Mouse (Mus musculus) layer of hippocampus, postnatal 14 days (tissue): ENCODE results near the gene Nrxn3. TPM values are rescaled to one million over a fixed set of nuclear protein-coding genes. Genes with fewer than 3 reads are reported as not detected.

Experiments used
- DNase-seq, 2 experiments: peaks; one replicate each; pipeline ENCODE4 v3.0.0; 2021 to 2022; ENCODE audit warnings: low spot score in 2 of 2, mixed read lengths in 1 of 2
- long read RNA-seq, 2 experiments: library from polyadenylated mRNA; stranded (forward); transcript quantifications; one replicate each; pipeline ENCODE4 v2.0.0; 2021
- total RNA-seq, 2 experiments: library from RNA; stranded (reverse); gene quantifications; 2 replicates each; pipeline ENCODE4 v1.2.3; 2021

Nrxn3 gene
- 100 to 1,000 TPM; 178 to 192 TPM for total RNA-seq
- long read RNA-seq, experiment 1, partial matches to known transcripts: 7 of 13 reads
- long read RNA-seq, experiment 1, other reads (novel, unspliced or antisense): 6 of 13 reads
- long read RNA-seq, experiment 2, partial matches to known transcripts: 2 of 29 reads
- long read RNA-seq, experiment 2, other reads (novel, unspliced or antisense): 27 of 29 reads

DNA sequence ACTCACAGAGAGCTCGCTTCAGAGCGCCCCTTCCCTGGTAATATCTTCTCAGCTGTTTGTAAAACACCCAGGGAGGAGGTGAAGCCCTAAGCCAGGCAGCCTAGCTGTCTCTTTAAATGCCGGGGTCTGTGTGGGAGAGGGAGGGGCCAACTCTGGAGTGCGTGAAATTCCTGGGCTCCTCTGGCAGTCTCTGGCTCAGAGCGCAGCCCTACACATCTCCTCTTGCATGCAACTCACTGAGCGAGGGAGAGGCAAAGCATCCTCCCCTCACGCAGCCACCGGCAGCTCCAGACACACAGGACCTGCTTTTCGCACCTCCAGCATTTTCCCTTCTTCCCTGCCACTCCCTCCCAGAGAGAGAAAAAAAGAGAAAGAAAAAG is at the start of gene Nrxn3:
Nrxn3 (plus strand) TSS at position 186 of the 380 bp plus-strand sequence.
- DNase-seq: peak; percentile 71 to 85

GRCm38 (mm10) chr12:88704159-88704846 is 18.4 kb upstream of the Nrxn3 start:
- no peak for DNase-seq

GRCm38 (mm10) chr12:88705959-88706358 is 16.7 kb upstream of the Nrxn3 start:
- DNase-seq: no peak

GRCm38 (mm10) chr12:88707786-88708185 is 14.9 kb upstream of the Nrxn3 start:
- no peak for DNase-seq

GRCm38 (mm10) chr12:88709223-88709622 is 13.5 kb upstream of the Nrxn3 start:
- peak in 1 of 2 experiments; percentile 62 for DNase-seq

GRCm38 (mm10) chr12:88713456-88713855 is 9.2 kb upstream of the Nrxn3 start:
- no peak for DNase-seq

DNA sequence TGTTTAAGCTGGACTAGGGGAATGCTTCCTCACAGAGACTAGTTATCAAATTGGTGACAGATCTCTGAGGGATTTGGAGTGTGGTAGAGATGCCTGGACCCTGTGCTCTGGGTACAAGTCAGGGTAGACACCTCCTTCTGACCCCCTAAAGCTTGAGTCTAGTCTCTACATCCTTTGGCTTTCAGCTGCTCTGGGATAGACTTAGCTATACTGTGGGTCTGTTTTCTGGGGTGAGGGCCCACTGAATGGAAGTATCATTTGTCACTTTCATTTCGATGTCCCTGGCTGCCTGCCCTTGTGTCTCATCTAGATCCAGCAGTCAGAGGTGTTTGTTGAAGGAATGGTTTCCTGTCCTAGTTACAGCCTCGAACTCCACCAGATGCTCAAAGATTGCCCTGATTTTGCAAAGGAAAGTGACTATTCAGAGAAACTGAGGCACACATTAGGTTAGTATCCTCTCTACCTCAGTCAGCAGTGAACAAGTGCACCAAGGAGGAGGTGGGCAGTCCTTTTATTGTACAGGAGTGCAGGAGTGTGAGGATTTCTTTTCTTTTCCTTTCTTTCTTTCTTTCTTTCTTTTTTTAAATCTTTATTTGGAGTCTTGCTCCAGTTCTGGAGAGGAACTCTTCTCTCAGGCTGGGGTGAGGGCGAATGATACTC is 515 bp upstream of the Nrxn3 start:
- no peak for DNase-seq

DNA sequence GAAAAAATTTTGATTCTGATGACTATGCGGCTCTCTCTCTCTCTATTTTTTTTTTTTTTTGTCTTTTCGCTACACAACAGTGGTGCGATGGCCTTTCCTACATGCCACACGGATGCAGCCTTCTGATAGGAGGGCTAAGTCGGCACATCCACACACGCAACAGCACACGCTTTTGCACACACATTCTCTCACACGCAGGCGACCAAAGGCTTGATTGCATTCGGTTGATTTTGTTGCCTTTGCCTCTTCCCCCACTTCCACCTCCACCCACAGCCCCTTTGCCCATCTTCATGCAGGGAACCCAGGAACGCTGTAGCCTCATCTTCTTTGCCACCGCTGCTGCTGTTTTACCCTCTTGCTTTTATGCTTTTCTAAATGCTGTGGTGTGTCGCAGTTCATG is 3.6 kb downstream of the Nrxn3 start:
- no peak for DNase-seq

- DNase-seq: no peak
These were observed 4.1 kb downstream of the Nrxn3 start for GRCm38 (mm10) chr12:88726755-88727154.

- no peak for DNase-seq
These were observed 8.0 kb downstream of the Nrxn3 start for GRCm38 (mm10) chr12:88730720-88731119.

- DNase-seq: no peak
These were observed 12.4 kb downstream of the Nrxn3 start for GRCm38 (mm10) chr12:88735045-88735444.

DNA sequence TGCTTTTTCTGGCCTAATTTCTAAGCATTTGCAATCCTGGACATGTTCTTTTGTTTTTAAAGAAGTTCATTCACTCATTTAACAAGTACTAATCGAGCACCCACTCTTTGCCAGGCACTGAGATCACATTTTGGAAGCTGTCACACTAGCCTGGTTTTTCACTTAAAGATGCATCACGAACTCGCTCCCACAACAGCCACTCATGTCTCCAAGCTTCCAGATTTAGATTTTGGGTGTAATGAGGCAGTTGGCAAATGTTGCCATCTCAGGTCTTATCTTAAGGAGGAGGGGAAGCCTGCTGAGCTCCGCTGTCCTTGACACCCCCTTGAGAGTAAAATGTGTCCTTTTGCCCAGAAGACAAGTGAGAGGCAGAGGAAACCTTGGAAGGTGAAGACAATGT is 14.4 kb downstream of the Nrxn3 start:
- DNase-seq: peak in 1 of 2 experiments; percentile 32

GRCm38 (mm10) chr12:88738616-88739015 is 15.9 kb downstream of the Nrxn3 start:
- DNase-seq: no peak

DNA sequence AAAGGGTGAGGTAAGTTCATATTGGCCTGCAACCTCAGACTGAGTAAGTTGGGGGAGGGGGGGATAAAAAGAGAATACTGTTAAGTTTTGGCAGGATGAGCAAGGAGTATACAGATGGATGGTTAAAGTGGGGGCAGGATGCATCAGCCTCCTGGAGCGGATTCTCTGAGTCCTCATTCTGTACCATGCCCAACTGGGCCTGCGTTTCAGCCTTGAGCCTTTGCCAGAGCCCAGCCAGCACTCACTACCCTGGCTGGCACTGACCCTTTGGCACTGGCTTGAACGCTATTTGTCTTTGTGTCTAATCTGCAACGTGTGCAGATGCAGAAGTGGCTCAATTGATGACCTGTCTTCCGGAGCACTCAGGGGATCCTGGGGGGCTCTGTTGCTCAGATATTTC is 24.1 kb downstream of the Nrxn3 start:
- DNase-seq: peak in 1 of 2 experiments; percentile 16

DNA sequence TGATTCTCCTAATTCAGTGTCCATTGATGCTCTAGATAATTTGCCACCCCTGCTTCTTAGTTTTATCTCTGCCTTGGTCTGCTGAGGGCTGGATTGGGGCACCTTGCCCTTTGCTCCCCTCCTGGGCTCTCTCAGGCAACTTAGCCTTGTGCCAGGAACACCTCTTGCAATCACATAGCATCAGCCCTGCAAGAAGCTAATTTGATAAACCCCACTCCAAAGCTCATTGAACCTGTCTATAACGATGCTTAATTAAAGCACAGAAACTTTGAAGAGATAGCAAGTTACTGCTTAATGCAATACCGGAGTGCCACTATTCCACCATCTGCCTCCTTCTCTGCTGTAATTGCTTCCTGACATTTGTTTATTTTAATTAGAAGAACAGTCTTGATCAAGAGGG is 42.1 kb downstream of the Nrxn3 start:
- no peak for DNase-seq

DNA sequence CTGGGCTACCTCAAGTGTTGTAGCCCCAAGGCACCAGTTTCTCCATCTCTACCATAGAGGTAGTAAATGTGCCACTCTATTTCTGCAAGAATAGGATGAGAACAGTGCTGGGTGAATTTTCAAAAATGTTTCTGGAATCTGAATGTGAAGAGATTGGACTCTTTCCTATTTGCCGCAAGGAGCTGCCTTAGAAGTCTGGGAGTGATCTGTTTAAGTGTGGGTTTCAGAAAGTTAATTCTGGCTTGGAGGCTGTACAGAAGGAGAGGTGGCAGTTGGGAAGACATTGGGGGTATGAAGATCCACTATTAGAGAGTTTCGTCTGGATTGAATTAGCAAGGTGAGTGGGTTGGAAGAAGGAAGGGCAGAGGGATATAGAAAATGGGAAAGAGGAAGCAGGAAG is 52.0 kb downstream of the Nrxn3 start:
- DNase-seq: no peak

DNA sequence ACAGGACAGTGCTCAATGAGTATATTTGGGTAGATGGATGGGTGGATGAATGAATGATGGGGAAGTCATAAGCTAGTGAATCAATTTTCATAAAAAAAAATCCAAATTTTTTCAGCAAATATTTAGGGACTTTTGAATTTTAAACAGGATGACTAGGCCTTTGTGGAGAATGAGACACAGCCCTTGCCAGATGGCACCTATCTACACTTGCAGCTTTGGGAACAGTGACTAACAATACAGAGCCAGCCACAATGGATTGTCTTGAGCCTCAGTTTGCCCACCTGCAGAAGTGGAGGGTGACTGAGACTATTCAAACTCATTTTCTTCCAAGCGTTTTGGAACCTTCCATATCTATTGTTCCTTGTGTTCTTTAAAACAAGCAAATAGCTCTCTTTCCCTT is 55.4 kb downstream of the Nrxn3 start:
- no peak for DNase-seq

- no peak for DNase-seq
These were observed 61.8 kb downstream of the Nrxn3 start for GRCm38 (mm10) chr12:88784199-88785147.

DNA sequence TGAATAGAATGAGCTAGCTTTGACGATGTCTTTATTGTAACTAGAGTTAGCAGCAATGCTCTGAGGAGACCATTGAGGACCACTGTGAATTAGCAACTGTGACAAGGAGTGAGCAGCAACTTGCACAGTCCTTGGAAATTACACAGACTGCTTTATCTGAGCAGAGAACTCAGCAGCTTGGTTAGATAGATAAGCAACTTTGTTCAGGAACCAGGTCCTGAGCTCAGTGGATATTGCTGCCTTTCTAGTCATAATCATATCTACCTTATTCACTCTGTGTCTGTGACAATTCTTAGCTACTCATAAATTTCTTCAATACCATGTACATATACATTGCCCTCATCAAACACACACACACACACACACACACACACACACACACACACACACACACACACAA is 70.6 kb downstream of the Nrxn3 start:
- no peak for DNase-seq

- peak; percentile 18 to 44 for DNase-seq
These were observed 78.4 kb downstream of the Nrxn3 start for GRCm38 (mm10) chr12:88800990-88801655.

- no peak for DNase-seq
These were observed 79.0 kb downstream of the Nrxn3 start for GRCm38 (mm10) chr12:88801656-88802007.
